Comparison of ENCODE assay signal across 9 mouse cellular contexts in genomic region chr6:88840791-88841513, GRCm38 (mm10). TPM values are rescaled to one million over a fixed set of nuclear protein-coding genes. Genes with fewer than 3 reads are reported as not detected.
A peak's percentile ranks its signal among the peaks of the same experiment; 100 is the strongest.
DNase-seq lines count a peak whose midpoint lies in the region; ATAC-seq and TF ChIP-seq lines count a peak whose summit lies in the region.
"Had no signal": no experiment of that assay in that cellular context is flagged by ENCODE, and none has a peak within 500 bp of the region (broad histone marks: within the 10 kb centered on the region; RNA-seq: fewer than 3 reads in every experiment).

No protein-coding gene starts in this region.

- 49% methylated on average over 9 of the region's 9 CpGs for WGBS in heart, embryonic 11.5 days (ENCODE audit: insufficient replicate concordance)
- WGBS in midbrain, embryonic 11.5 days, result 58% methylated on average over 9 of the region's 9 CpGs

- H3K4me2 ChIP-seq in heart, embryonic 11.5 days, result peak overlapping the region; percentile 85
- H3K4me2 ChIP-seq in midbrain, embryonic 11.5 days, result peak overlapping the region; percentile 86

- peaks cover 12% of the 10 kb centered on the region for H3K4me1 ChIP-seq in heart, embryonic 11.5 days (ENCODE audit: control insufficient read depth, insufficient read depth, low read length)
- H3K4me1 ChIP-seq in G1E (ENCODE audit: insufficient read depth, low read depth, low read length), result peaks cover 44% of the 10 kb centered on the region
- peaks cover 13% of the 10 kb centered on the region for H3K4me1 ChIP-seq in midbrain, embryonic 11.5 days (ENCODE audit: control insufficient read depth, insufficient read depth, low read length)

- H3K9me3 ChIP-seq in heart, embryonic 11.5 days (replicated peaks; ENCODE audit: control insufficient read depth, low read length), result no peaks in the 10 kb centered on the region
- H3K9me3 ChIP-seq in G1E (replicated peaks), result no peaks in the 10 kb centered on the region
- no peaks in the 10 kb centered on the region for H3K9me3 ChIP-seq in midbrain, embryonic 11.5 days (ENCODE audit: control insufficient read depth, low read length)

- peak overlapping the region; percentile 84; the same call in 1 of the 2 replicates for H3K27ac ChIP-seq in heart, embryonic 11.5 days (ENCODE audit: low read depth, low read length)
- H3K27ac ChIP-seq in midbrain, embryonic 11.5 days (ENCODE audit: low read depth, low read length), result peak overlapping the region; percentile 54

- intact Hi-C loops in heart, postnatal 25 days (cut with DNase I), result no loop called here

- H3K27me3 ChIP-seq in heart, embryonic 11.5 days (ENCODE audit: control insufficient read depth, insufficient read depth, low read length), result no peaks in the 10 kb centered on the region
- H3K27me3 ChIP-seq in G1E (ENCODE audit: insufficient read depth, low read length), result peaks cover 11% of the 10 kb centered on the region
- H3K27me3 ChIP-seq in midbrain, embryonic 11.5 days (ENCODE audit: control insufficient read depth, insufficient read depth, low read length), result no peaks in the 10 kb centered on the region
- H3K27me3 ChIP-seq: Patski had no signal

- H3K9ac ChIP-seq in heart, embryonic 11.5 days (ENCODE audit: low read depth, low read length), result peak overlapping the region; percentile 91
- peak overlapping the region; percentile 79 for H3K9ac ChIP-seq in midbrain, embryonic 11.5 days (ENCODE audit: low read length)

- DNase-seq in heart, postnatal 25 days (ENCODE audit: low spot score), result no peak
- DNase-seq in G1E (ENCODE audit: low spot score), result no peak
- DNase-seq in heart, postnatal 4 days, result peak; percentile 21
- peak; percentile 90 for DNase-seq in midbrain, embryonic 11.5 days (ENCODE audit: low spot score, missing footprints)
- DNase-seq in frontal cortex, postnatal 14 days (ENCODE audit: low spot score in 2 of 2), result no peak
- DNase-seq in frontal cortex, postnatal 10 days (ENCODE audit: low spot score in 2 of 2), result no peak
- DNase-seq in spleen, postnatal 36 days (ENCODE audit: low spot score in 2 of 2), result no peak

- TF ChIP-seq CTCF in G1E (IDR thresholded peaks at IDR 0.05; ENCODE audit: low read depth, low read length), result no peak

- ATAC-seq in heart, embryonic 11.5 days (replicated peaks; ENCODE audit: insufficient number of reproducible peaks, low FRiP score, low TSS enrichment), result no peak
- ATAC-seq in G1E (ENCODE audit: extremely low read depth, insufficient number of reproducible peaks, low FRiP score, poor library complexity, severe bottlenecking), result no peak
- no peak for ATAC-seq in midbrain, embryonic 11.5 days (ENCODE audit: low FRiP score)

- peak overlapping the region; percentile 84 for H3K4me3 ChIP-seq in heart, embryonic 11.5 days (ENCODE audit: low read depth, low read length)
- H3K4me3 ChIP-seq in G1E (ENCODE audit: low read depth, low read length), result peak overlapping the region; percentile 97
- peak overlapping the region; percentile 85 for H3K4me3 ChIP-seq in midbrain, embryonic 11.5 days (ENCODE audit: low read depth, low read length)

- peaks cover 8% of the 10 kb centered on the region; the same call in 1 of the 2 replicates for H3K36me3 ChIP-seq in heart, embryonic 11.5 days (ENCODE audit: control insufficient read depth, insufficient read depth, low read length)
- peaks cover 53% of the 10 kb centered on the region for H3K36me3 ChIP-seq in G1E (replicated peaks)
- no peaks in the 10 kb centered on the region for H3K36me3 ChIP-seq in midbrain, embryonic 11.5 days (ENCODE audit: control insufficient read depth, insufficient read depth, low read length)

RNA-seq across cellular contexts. Expression of gene Abtb1, which starts 0.8 kb away (rescaled TPM):
- 16.0 and 18.2 TPM in 2 replicates for polyA plus RNA-seq in heart, embryonic 11.5 days (2014; fragmentation: Nextera tagmentation; extraction: Ambion mirVana)
- total RNA-seq in heart, postnatal 25 days (2021), result 10 to 100 TPM; 21.9 to 23.3 TPM
- total RNA-seq in G1E (2014; fragmentation: Nextera tagmentation), result 9.6 and 17.5 TPM in 2 replicates
- total RNA-seq in G1E (2017), result 40.3 and 50.3 TPM in 2 replicates
- 18.0 and 22.2 TPM in 2 replicates for polyA plus RNA-seq in G1E (2012)
- total RNA-seq in heart, postnatal 4 days (2021), result 10 to 100 TPM; 14.8 to 19.6 TPM
- 15.4 and 17.4 TPM in 2 replicates for polyA plus RNA-seq in midbrain, embryonic 11.5 days (2014; fragmentation: Nextera tagmentation; extraction: Ambion mirVana)

RNA-seq across cellular contexts. Expression of gene Podxl2, which starts 33.9 kb away (rescaled TPM):
- polyA plus RNA-seq in heart, embryonic 11.5 days (2014; fragmentation: Nextera tagmentation; extraction: Ambion mirVana), result 26.4 and 27.2 TPM in 2 replicates
- 10 to 100 TPM; 16.5 to 16.8 TPM for total RNA-seq in heart, postnatal 25 days (2021)
- total RNA-seq in G1E (2014; fragmentation: Nextera tagmentation) (not detected in 2 replicates), G1E (2017) (0.27 TPM in 1 of 2 replicates, not detected in the other)
- polyA plus RNA-seq in G1E (2012), result 0.19 TPM in 1 of 2 replicates, not detected in the other
- 10 to 100 TPM; 61.1 to 65.1 TPM for total RNA-seq in heart, postnatal 4 days (2021)
- 118 and 119 TPM in 2 replicates for polyA plus RNA-seq in midbrain, embryonic 11.5 days (2014; fragmentation: Nextera tagmentation; extraction: Ambion mirVana)

RNA-seq across cellular contexts. Expression of gene Mcm2, which starts 57.6 kb away (rescaled TPM):
- 119 and 138 TPM in 2 replicates for polyA plus RNA-seq in heart, embryonic 11.5 days (2014; fragmentation: Nextera tagmentation; extraction: Ambion mirVana)
- total RNA-seq in heart, postnatal 25 days (2021), result 1 to 10 TPM; 6.1 to 7.4 TPM
- total RNA-seq in G1E (2014; fragmentation: Nextera tagmentation) (146 and 149 TPM in 2 replicates), G1E (2017) (171 and 181 TPM in 2 replicates)
- 1,259 and 1,797 TPM in 2 replicates for polyA plus RNA-seq in G1E (2012)
- total RNA-seq in heart, postnatal 4 days (2021), result 100 to 1,000 TPM in 1 of 2 experiments, 10 to 100 TPM in 1; 86.1 to 103 TPM
- polyA plus RNA-seq in midbrain, embryonic 11.5 days (2014; fragmentation: Nextera tagmentation; extraction: Ambion mirVana), result 210 and 212 TPM in 2 replicates

Comparison
In these comparisons a context has a peak if more than half of its experiments do, and no peak if none do; other contexts are left out.
1. DNase-seq: peak in heart, postnatal 4 days (single experiment) and midbrain, embryonic 11.5 days (single experiment); none in heart, postnatal 25 days (single experiment), G1E (single experiment), frontal cortex, postnatal 14 days (0 of 2), frontal cortex, postnatal 10 days (0 of 2) and spleen, postnatal 36 days (0 of 2).
2. RNA of gene Mcm2, which starts 57.6 kb away (total RNA-seq): 146 to 181 TPM in G1E and 86.1 to 103 TPM in heart, postnatal 4 days; 6.1 to 7.4 TPM in heart, postnatal 25 days; every median in the first group is over 10 times any median in the second.
3. RNA of gene Podxl2, which starts 33.9 kb away (total RNA-seq): 61.1 to 65.1 TPM in heart, postnatal 4 days and 16.5 to 16.8 TPM in heart, postnatal 25 days; 0.27 TPM in G1E; every median in the first group is over 10 times any median in the second.
4. Peak in every context shown above with its lines, with median percentiles within 50 percentile points of each other: H3K4me3 ChIP-seq.